Mouse (Mus musculus) forebrain, postnatal 0 days (tissue): ENCODE measurements around the gene Selenom. TPM values are rescaled to one million over a fixed set of nuclear protein-coding genes. Genes with fewer than 3 reads are reported as not detected.

Experiments
- ATAC-seq: fragments of 200-750 bp; cut with Nextera tagmentation; 2 replicates; pipeline ENCODE4 v1.8.0; 2017; ENCODE audit warnings: mild to moderate bottlenecking, moderate library complexity
- DNase-seq: peaks from one replicate; pipeline ENCODE4 v3.0.0-alpha.2; 2015
- H3K27ac ChIP-seq: fragments of 300-500 bp; sonication (generic); 2 replicates; pipeline ENCODE4 v1.5.1; 2014; ENCODE audit warnings: low read depth, mild to moderate bottlenecking, antibody characterized with exemption, low read length, moderate library complexity, mixed read lengths
- H3K27me3 ChIP-seq: fragments of 300-500 bp; sonication (generic); 2 replicates; pipeline ENCODE4 v1.6.1; 2014; ENCODE audit warnings: mild to moderate bottlenecking, low read length, mixed read lengths; ENCODE audit not compliant: insufficient read depth
- H3K36me3 ChIP-seq: fragments of 300-500 bp; sonication (generic); 2 replicates; pipeline ENCODE4 v1.6.1; 2014; ENCODE audit warnings: mild to moderate bottlenecking, moderate library complexity; ENCODE audit not compliant: insufficient read depth
- H3K4me1 ChIP-seq: fragments of 300-500 bp; sonication (generic); 2 replicates; pipeline ENCODE4 v1.6.1; 2014; ENCODE audit warnings: antibody characterized with exemption; ENCODE audit not compliant: insufficient read depth
- H3K4me2 ChIP-seq: fragments of 300-500 bp; sonication (generic); 2 replicates; pipeline ENCODE4 v1.6.1; 2014; ENCODE audit warnings: low read depth, mild to moderate bottlenecking, moderate library complexity
- H3K4me3 ChIP-seq: fragments of 300-500 bp; sonication (generic); 2 replicates; pipeline ENCODE4 v1.5.1; 2014; ENCODE audit warnings: low read depth, low read length, mixed read lengths
- H3K9ac ChIP-seq: fragments of 300-500 bp; sonication (generic); 2 replicates; pipeline ENCODE4 v1.6.1; 2014; ENCODE audit warnings: mild to moderate bottlenecking
- H3K9me3 ChIP-seq: fragments of 300-500 bp; sonication (generic); 2 replicates; pipeline ENCODE4 v1.6.1; 2016; ENCODE audit warnings: low read length
- CTCF ChIP-seq: sonication (generic); IDR thresholded peaks from 2 replicates; pipeline ENCODE4 v1.5.1; 2016; ENCODE audit warnings: antibody characterized with exemption, control low read depth, low read depth
- WGBS: fragments of 180-500 bp; shearing (Covaris S2); extraction: QIAGEN DNeasy Blood & Tissue Kit; methylation state at CpG from one replicate; pipeline ENCODE4 v1.1.7; 2014; 5-methylcytosine and 5-hydroxymethylcytosine counted together
- polyA plus RNA-seq: library from polyadenylated mRNA; unstranded; fragments of >200 nt; fragmentation: Nextera tagmentation; extraction: Ambion mirVana; gene quantifications from 2 replicates; pipeline ENCODE4 v1.2.1, GENCODE M21; 2015
- total RNA-seq: library from RNA; depleted of rRNA; stranded (reverse); fragments of >200 nt; gene quantifications from 2 replicates; pipeline ENCODE4 v1.2.3, GENCODE M21; 2014

Selenom gene
- total and polyA plus RNA-seq, 2 experiments from 2014 or later = 119 to 227 TPM

DNA sequence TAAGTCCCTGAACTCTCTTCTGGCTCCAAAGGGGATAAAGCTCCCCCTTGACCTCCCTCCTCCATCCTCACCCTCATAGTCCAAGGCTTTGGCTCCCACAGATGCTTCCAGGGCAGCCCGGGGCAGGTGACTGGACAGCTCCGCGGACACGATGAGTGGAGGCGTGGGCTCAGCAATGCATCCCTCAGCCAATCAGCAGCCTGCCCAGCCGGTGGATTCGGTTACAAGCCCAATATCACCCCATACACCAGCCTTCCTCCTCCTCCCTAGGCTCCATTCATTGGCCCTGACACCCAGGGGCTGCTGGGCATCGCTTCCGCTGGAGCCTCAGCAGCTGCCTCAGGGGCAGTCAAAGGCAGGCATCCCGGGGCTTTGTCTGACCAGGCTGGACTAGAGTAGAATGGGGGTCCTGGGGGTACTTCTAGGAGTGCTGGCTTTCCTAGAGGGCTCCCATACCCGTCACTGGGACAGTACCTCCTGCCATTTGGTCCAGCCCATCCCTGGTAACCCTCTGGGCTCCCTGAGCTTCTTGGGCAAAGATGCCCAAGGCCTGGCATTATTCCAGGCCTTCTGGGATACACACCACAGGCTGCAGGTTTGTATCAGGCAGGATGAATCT, 26.4 kb upstream of the Selenom start, which contains the start of gene Pla2g3:
Pla2g3 (plus strand) TSS at position 333 of the 619 bp plus-strand sequence.
- TF ChIP-seq CTCF = no peak
- 31% methylated on average over 11 of the region's 11 CpGs for WGBS
- Histone ChIP-seq H3K36me3 (no peaks in the 10 kb centered on the region), H3K27me3 (no peaks in the 10 kb centered on the region), H3K4me2 (no peak within 1 kb of the TSS), H3K27ac (no peak within 1 kb of the TSS), H3K9me3 (no peaks in the 10 kb centered on the region), H3K9ac (no peak within 1 kb of the TSS), H3K4me1 (no peaks in the 10 kb centered on the region), H3K4me3 (no peak within 1 kb of the TSS)
- DNase-seq = peak; percentile 15
- ATAC-seq = peak; percentile 16; the same call in 1 of the 2 replicates

DNA sequence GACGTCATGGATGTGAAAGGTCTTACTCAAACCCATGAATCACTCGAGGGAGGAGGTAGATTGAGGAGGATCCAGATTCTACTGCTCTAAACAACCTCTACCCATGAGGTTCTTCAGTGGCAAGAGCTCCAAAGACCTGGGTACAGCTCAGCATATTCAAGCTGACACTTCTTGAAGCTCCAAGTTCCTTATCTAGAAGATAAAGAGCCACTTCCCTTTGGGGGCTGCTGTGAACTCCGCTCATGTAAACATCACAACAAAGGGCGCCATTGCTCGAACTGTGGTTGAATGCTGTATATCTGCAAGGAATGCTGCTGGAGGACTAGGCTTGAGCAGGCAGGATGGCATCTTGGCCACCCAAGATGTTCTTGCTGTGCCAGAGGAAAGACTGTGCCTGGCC, 25.4 kb upstream of the Selenom start:
- Histone ChIP-seq H3K4me3 (no peak overlapping the region), H3K36me3 (no peaks in the 10 kb centered on the region), H3K27me3 (no peaks in the 10 kb centered on the region), H3K27ac (no peak overlapping the region), H3K9ac (no peak overlapping the region), H3K9me3 (no peaks in the 10 kb centered on the region), H3K4me2 (no peak overlapping the region), H3K4me1 (no peaks in the 10 kb centered on the region)
- ATAC-seq = no peak
- no peak for TF ChIP-seq CTCF
- no peak for DNase-seq
- WGBS = 87% methylated on average over 5 of the region's 5 CpGs

DNA sequence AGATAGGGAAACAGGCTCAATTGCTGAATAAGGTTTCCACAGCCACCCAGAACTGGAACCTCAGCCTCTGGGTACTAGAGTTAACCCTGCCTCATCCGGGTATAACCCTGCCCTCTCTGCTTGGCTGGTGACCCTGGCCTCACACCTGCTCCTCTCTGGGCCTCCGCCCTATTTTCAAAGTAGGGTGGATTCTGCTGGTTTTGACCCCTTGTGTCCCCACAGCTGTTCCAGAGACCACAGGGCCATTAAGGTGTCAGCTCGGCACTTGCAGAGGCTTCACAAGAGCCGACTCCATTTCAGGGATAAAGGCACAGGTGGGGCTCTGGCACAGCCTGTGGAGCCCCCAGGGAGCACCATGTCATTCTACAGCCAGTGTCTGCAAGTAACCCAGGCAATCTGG, 21.7 kb upstream of the Selenom start:
- TF ChIP-seq CTCF = no peak
- WGBS = 77% methylated on average over 4 of the region's 4 CpGs
- ATAC-seq = no peak

DNA sequence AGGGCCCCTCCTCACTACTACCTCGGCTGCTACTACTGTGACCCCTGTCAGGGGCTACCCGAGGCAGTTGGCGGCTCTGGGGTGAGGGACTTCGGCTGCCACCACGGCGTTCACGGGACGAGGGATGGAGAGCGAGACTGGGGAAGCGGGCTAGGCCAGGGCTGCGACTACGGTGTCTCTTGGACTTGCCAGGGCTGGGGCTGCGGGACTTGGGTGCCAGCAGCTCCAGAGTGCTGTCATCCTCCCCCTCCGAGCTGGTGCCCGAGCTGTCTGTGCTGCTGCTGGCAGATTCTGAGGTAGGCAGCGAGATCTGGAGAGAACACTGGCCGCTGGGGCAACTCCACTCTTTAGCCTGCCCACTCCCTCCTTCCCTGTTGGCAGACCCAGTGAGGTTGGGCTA, 19.6 kb upstream of the Selenom start:
- no peak for TF ChIP-seq CTCF
- Histone ChIP-seq H3K4me2 (no peak overlapping the region), H3K9ac (no peak overlapping the region), H3K4me1 (no peaks in the 10 kb centered on the region), H3K36me3 (no peaks in the 10 kb centered on the region), H3K9me3 (no peaks in the 10 kb centered on the region), H3K4me3 (no peak overlapping the region), H3K27me3 (no peaks in the 10 kb centered on the region), H3K27ac (no peak overlapping the region)
- ATAC-seq (no peak), DNase-seq (no peak)
- 80% methylated on average over 17 of the region's 17 CpGs for WGBS

More for the DNA sequence above, 21.7 kb upstream of the Selenom start:
- H3K36me3 ChIP-seq = no peaks in the 10 kb centered on the region
- no peak for DNase-seq
- H3K27me3 ChIP-seq = no peaks in the 10 kb centered on the region
- H3K4me1 ChIP-seq = no peaks in the 10 kb centered on the region
- no peak overlapping the region for H3K4me3 ChIP-seq
- H3K4me2 ChIP-seq = no peak overlapping the region
- no peak overlapping the region for H3K9ac ChIP-seq
- H3K27ac ChIP-seq = no peak overlapping the region
- H3K9me3 ChIP-seq = no peaks in the 10 kb centered on the region

DNA sequence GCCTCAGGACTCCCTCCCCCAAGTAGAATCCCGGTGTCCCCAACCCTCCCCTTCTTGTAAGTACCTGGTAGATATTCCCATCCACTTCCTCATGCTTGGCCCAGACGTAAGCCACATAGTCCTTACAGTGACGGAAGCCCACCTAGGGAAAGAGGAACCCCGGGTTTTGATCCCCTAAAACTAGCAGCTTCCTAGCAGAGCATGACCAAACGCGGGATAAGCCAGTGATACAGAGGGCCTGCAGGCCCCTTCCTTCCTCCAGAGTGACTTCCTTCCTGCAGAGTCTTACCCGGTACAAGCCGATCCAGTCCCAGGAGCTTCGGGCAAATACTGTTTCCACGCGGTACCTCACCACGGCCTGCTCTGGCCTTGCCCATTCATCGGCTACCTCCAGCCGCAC, 19.0 kb upstream of the Selenom start:
- Histone ChIP-seq H3K4me1 (no peaks in the 10 kb centered on the region), H3K9me3 (no peaks in the 10 kb centered on the region), H3K27ac (no peak overlapping the region), H3K36me3 (no peaks in the 10 kb centered on the region), H3K4me2 (no peak overlapping the region), H3K9ac (no peak overlapping the region), H3K27me3 (no peaks in the 10 kb centered on the region), H3K4me3 (no peak overlapping the region)
- no peak for TF ChIP-seq CTCF
- WGBS = 95% methylated on average over 14 of the region's 14 CpGs
- ATAC-seq = no peak
- DNase-seq = no peak

DNA sequence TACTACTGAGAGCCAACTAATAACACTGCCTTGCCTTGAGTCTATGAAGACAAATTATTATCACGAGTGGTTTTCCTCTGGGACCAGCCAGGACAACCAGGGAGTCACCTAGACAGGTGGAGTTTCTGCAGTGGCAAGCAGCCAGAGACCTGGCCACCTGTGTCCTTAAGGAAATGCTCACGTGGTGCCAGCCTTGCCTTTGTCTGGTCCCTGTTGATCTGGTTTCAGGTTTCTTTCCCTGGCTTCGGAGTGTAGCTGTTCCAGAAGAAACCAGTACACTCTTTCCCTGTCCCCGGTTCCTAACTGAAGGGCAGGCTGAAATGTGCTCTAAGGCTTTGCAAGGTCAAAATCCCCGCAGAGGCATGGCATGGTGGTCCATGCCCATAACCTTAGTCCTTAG, 17.7 kb upstream of the Selenom start:
- Histone ChIP-seq H3K9me3 (no peaks in the 10 kb centered on the region), H3K4me2 (no peak overlapping the region), H3K27ac (no peak overlapping the region), H3K27me3 (no peaks in the 10 kb centered on the region), H3K4me3 (no peak overlapping the region), H3K36me3 (no peaks in the 10 kb centered on the region), H3K9ac (no peak overlapping the region), H3K4me1 (no peaks in the 10 kb centered on the region)
- ATAC-seq (no peak), DNase-seq (no peak)
- 64% methylated on average over 5 of the region's 5 CpGs for WGBS
- no peak for TF ChIP-seq CTCF

DNA sequence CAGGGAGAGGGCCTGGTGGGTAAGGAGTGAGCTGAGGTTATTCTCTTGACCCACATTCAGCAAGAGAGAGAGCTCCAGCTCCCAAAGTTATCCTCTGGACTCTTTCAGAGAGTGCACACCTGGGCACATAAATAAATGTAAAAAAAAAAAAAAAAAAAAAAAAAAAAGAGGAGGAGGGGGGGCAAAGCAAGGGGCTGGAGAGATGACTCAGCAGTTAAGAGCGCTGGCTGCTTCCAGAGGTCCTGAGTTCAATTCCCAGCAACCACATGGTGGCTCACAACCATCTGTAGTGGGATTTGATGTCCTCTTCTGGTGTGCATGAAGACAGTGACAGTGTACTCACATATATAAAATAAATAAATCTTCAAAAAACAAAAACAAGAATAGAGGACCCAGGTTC, 17.2 kb upstream of the Selenom start:
- no peak for ATAC-seq
- no peaks in the 10 kb centered on the region for H3K27me3 ChIP-seq
- H3K9me3 ChIP-seq = no peaks in the 10 kb centered on the region
- H3K27ac ChIP-seq = no peak overlapping the region
- 89% methylated on average over 1 of the region's 1 CpGs for WGBS
- H3K9ac ChIP-seq = no peak overlapping the region
- no peak overlapping the region for H3K4me3 ChIP-seq
- no peak for DNase-seq
- no peaks in the 10 kb centered on the region for H3K36me3 ChIP-seq
- H3K4me1 ChIP-seq = no peaks in the 10 kb centered on the region
- no peak overlapping the region for H3K4me2 ChIP-seq
- TF ChIP-seq CTCF = no peak

DNA sequence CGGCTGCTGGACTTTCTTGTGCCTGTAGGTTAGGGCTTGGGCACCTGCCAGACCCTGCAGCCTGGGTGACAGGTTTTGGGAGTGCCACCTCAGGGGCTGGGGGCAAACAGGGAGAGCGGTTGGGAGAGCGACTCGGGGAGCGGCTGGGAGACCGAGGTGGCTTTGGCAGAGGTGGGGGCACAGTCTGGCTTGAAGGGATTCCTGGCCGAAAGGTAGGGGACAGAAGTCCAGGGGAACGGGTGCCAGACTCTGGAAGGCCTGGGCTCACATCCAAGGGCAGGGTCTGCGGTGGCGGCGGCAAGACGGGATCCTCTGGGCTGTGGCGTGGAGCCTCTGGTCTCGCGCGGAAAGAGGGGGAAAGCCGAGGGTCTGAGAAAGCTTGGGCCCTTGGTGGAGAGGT, 12.4 kb upstream of the Selenom start:
- Histone ChIP-seq H3K27ac (no peak overlapping the region), H3K27me3 (no peaks in the 10 kb centered on the region), H3K9ac (no peak overlapping the region), H3K36me3 (no peaks in the 10 kb centered on the region), H3K4me2 (no peak overlapping the region), H3K4me1 (no peaks in the 10 kb centered on the region), H3K4me3 (no peak overlapping the region), H3K9me3 (no peaks in the 10 kb centered on the region)
- 76% methylated on average over 17 of the region's 17 CpGs for WGBS
- DNase-seq = no peak
- no peak for ATAC-seq
- no peak for TF ChIP-seq CTCF
